Mouse (Mus musculus) limb, embryonic 14.5 days (tissue): ENCODE measurements at regions not wholly inside any gene's neighbourhood (a gene's known extent, or its start where the extent isn't known, plus 50 kb on each side); places are given as distances from the start of the nearest gene placed in this dataset.

Experiments used
- ATAC-seq: fragments of 200-750 bp; cut with Nextera tagmentation; 2 replicates; pipeline ENCODE4 v1.8.0; 2017; ENCODE audit warnings: low read depth, moderate number of reproducible peaks, moderate TSS enrichment; ENCODE audit not compliant: low FRiP score
- DNase-seq: peaks from one replicate; pipeline ENCODE4 v3.0.0-alpha.2; 2015; ENCODE audit warnings: low spot score
- H3K27ac ChIP-seq: fragments of 300-500 bp; sonication (generic); replicated peaks from 2 replicates; pipeline ENCODE4 v1.5.1; 2014; ENCODE audit warnings: low read depth, mild to moderate bottlenecking, low read length, moderate library complexity, mixed read lengths
- H3K27me3 ChIP-seq: fragments of 300-500 bp; sonication (generic); 2 replicates; pipeline ENCODE4 v1.6.1; 2014; ENCODE audit warnings: low read length, mixed read lengths; ENCODE audit not compliant: control insufficient read depth, insufficient read depth
- H3K36me3 ChIP-seq: fragments of 300-500 bp; sonication (generic); 2 replicates; pipeline ENCODE4 v1.6.1; 2014; ENCODE audit warnings: mild to moderate bottlenecking, low read length, moderate library complexity, mixed read lengths; ENCODE audit not compliant: control insufficient read depth, insufficient read depth
- H3K4me1 ChIP-seq: fragments of 300-500 bp; sonication (generic); 2 replicates; pipeline ENCODE4 v1.6.1; 2014; ENCODE audit warnings: antibody characterized with exemption, low read length, mixed read lengths; ENCODE audit not compliant: control insufficient read depth, insufficient read depth
- H3K4me2 ChIP-seq: fragments of 300-500 bp; sonication (generic); replicated peaks from 2 replicates; pipeline ENCODE4 v1.6.1; 2014; ENCODE audit warnings: low read depth, mild to moderate bottlenecking, low read length, moderate library complexity; ENCODE audit not compliant: severe bottlenecking
- H3K4me3 ChIP-seq: fragments of 300-500 bp; sonication (generic); replicated peaks from 2 replicates; pipeline ENCODE4 v1.5.1; 2014; ENCODE audit warnings: low read length
- H3K9ac ChIP-seq: fragments of 300-500 bp; sonication (generic); 2 replicates; pipeline ENCODE4 v1.6.1; 2014; ENCODE audit warnings: mild to moderate bottlenecking, low read depth, low read length, moderate library complexity; ENCODE audit not compliant: severe bottlenecking
- H3K9me3 ChIP-seq: fragments of 300-500 bp; sonication (generic); 2 replicates; pipeline ENCODE4 v1.6.1; 2016; ENCODE audit warnings: low read length; ENCODE audit not compliant: control insufficient read depth
- POLR2A ChIP-seq: fragments of 200-500 bp; IDR thresholded peaks from 2 replicates; pipeline ENCODE4 v1.8.0; 2012; ENCODE audit warnings: inconsistent platforms, mild to moderate bottlenecking, moderate library complexity, borderline replicate concordance; ENCODE audit not compliant: insufficient read depth, insufficient read length; ENCODE audit errors: extremely low read depth
- WGBS: fragments of 180-500 bp; shearing (Covaris S2); extraction: QIAGEN DNeasy Blood & Tissue Kit; methylation state at CpG from one replicate; pipeline ENCODE4 v1.1.7; 2014; 5-methylcytosine and 5-hydroxymethylcytosine counted together

GRCm38 (mm10) chr3:110349446-110349845 is 98.6 kb upstream of the Prmt6 start:
- no peaks in the 10 kb centered on the region for H3K36me3 ChIP-seq
- no peak for ATAC-seq
- no peak overlapping the region for H3K4me3 ChIP-seq
- no peaks in the 10 kb centered on the region for H3K9me3 ChIP-seq
- no peak for TF ChIP-seq POLR2A
- no peaks in the 10 kb centered on the region for H3K4me1 ChIP-seq
- no peak for DNase-seq
- H3K4me2 ChIP-seq: no peak overlapping the region
- H3K9ac ChIP-seq: no peak overlapping the region
- no peak overlapping the region for H3K27ac ChIP-seq
- WGBS: 45% methylated on average over 4 of the region's 4 CpGs
- no peaks in the 10 kb centered on the region for H3K27me3 ChIP-seq

- H3K27me3 ChIP-seq: no peaks in the 10 kb centered on the region
- ATAC-seq: no peak
- H3K9ac ChIP-seq: no peak overlapping the region
- H3K4me2 ChIP-seq: no peak overlapping the region
- no peak overlapping the region for H3K4me3 ChIP-seq
- H3K27ac ChIP-seq: no peak overlapping the region
- H3K36me3 ChIP-seq: no peaks in the 10 kb centered on the region
- 46% methylated on average over 4 of the region's 4 CpGs for WGBS
- TF ChIP-seq POLR2A: no peak
- no peaks in the 10 kb centered on the region for H3K4me1 ChIP-seq
- H3K9me3 ChIP-seq: no peaks in the 10 kb centered on the region
- DNase-seq: no peak
Measured at GRCm38 (mm10) chr3:110344846-110345245, 94.0 kb upstream of the Prmt6 start.

- DNase-seq: no peak
- Histone ChIP-seq H3K4me3 (no peak overlapping the region), H3K9ac (no peak overlapping the region), H3K27ac (no peak overlapping the region), H3K27me3 (no peaks in the 10 kb centered on the region), H3K4me2 (no peak overlapping the region), H3K36me3 (no peaks in the 10 kb centered on the region), H3K9me3 (no peaks in the 10 kb centered on the region), H3K4me1 (no peaks in the 10 kb centered on the region)
- no peak for TF ChIP-seq POLR2A
- 91% methylated on average over 2 of the region's 2 CpGs for WGBS
- no peak for ATAC-seq
Measured at GRCm38 (mm10) chr3:110340067-110340466, 89.3 kb upstream of the Prmt6 start.

GRCm38 (mm10) chr3:110339026-110339606 is 88.3 kb upstream of the Prmt6 start:
- TF ChIP-seq POLR2A: no peak
- Histone ChIP-seq H3K27ac (no peak overlapping the region), H3K4me3 (no peak overlapping the region), H3K4me2 (no peak overlapping the region), H3K4me1 (no peaks in the 10 kb centered on the region), H3K27me3 (no peaks in the 10 kb centered on the region), H3K36me3 (no peaks in the 10 kb centered on the region), H3K9ac (no peak overlapping the region), H3K9me3 (no peaks in the 10 kb centered on the region)
- ATAC-seq (no peak), DNase-seq (no peak)
- WGBS: 79% methylated on average over 2 of the region's 2 CpGs

- ATAC-seq (no peak), DNase-seq (no peak)
- Histone ChIP-seq H3K9me3 (no peaks in the 10 kb centered on the region), H3K4me1 (no peaks in the 10 kb centered on the region), H3K36me3 (no peaks in the 10 kb centered on the region), H3K27me3 (no peaks in the 10 kb centered on the region), H3K4me2 (no peak overlapping the region), H3K27ac (no peak overlapping the region), H3K4me3 (no peak overlapping the region), H3K9ac (no peak overlapping the region)
- TF ChIP-seq POLR2A: no peak
- WGBS: 93% methylated on average over 1 of the region's 1 CpGs
Measured at GRCm38 (mm10) chr3:110329175-110329574, 78.4 kb upstream of the Prmt6 start.

GRCm38 (mm10) chr3:110310270-110310669 is 59.5 kb upstream of the Prmt6 start:
- no peaks in the 10 kb centered on the region for H3K36me3 ChIP-seq
- H3K4me2 ChIP-seq: no peak overlapping the region
- no peak for DNase-seq
- no peak for TF ChIP-seq POLR2A
- H3K9ac ChIP-seq: no peak overlapping the region
- no peaks in the 10 kb centered on the region for H3K9me3 ChIP-seq
- 88% methylated on average over 1 of the region's 1 CpGs for WGBS
- no peaks in the 10 kb centered on the region for H3K4me1 ChIP-seq
- no peak for ATAC-seq
- H3K27me3 ChIP-seq: no peaks in the 10 kb centered on the region
- no peak overlapping the region for H3K4me3 ChIP-seq
- no peak overlapping the region for H3K27ac ChIP-seq
